Mouse (Mus musculus) layer of hippocampus, postnatal 36 days (tissue): ENCODE data around the gene Slc12a3. TPM values are rescaled to one million over a fixed set of nuclear protein-coding genes. Genes with fewer than 3 reads are reported as not detected.

ENCODE experiments used
- DNase-seq, 2 experiments: peaks; one replicate each; pipeline ENCODE4 v3.0.0; 2022
- total RNA-seq, 2 experiments: library from RNA; stranded (reverse); gene quantifications; 2 replicates each; pipeline ENCODE4 v1.2.3; 2021

Gene Slc12a3
- under 1 TPM; 0.18 to 0.20 TPM for total RNA-seq

GRCm38 (mm10) chr8:94328932-94329728 lies at the start of gene Slc12a3:
TSS of gene Slc12a3 (plus strand) at chr8:94329201.
- DNase-seq: no peak

GRCm38 (mm10) chr8:94280001-94280613 lies 48.9 kb upstream of the Slc12a3 start:
- DNase-seq: no peak

GRCm38 (mm10) chr8:94282453-94282985 lies 46.5 kb upstream of the Slc12a3 start:
- no peak for DNase-seq

GRCm38 (mm10) chr8:94284204-94284603 lies 44.8 kb upstream of the Slc12a3 start:
- no peak for DNase-seq

GRCm38 (mm10) chr8:94290606-94291005 lies 38.4 kb upstream of the Slc12a3 start:
- no peak for DNase-seq

- DNase-seq: no peak
These were observed 36.9 kb upstream of the Slc12a3 start for GRCm38 (mm10) chr8:94292072-94292471.

- DNase-seq: no peak
These were observed 36.4 kb upstream of the Slc12a3 start for GRCm38 (mm10) chr8:94292626-94293025.

- no peak for DNase-seq
These were observed 33.3 kb upstream of the Slc12a3 start for GRCm38 (mm10) chr8:94295687-94296086.

GRCm38 (mm10) chr8:94296312-94296991 lies 32.5 kb upstream of the Slc12a3 start:
- DNase-seq: no peak

- no peak for DNase-seq
These were observed 31.9 kb upstream of the Slc12a3 start for GRCm38 (mm10) chr8:94297101-94297500.

GRCm38 (mm10) chr8:94300809-94301208 lies 28.2 kb upstream of the Slc12a3 start:
- no peak for DNase-seq

- DNase-seq: no peak
These were observed 24.6 kb upstream of the Slc12a3 start for GRCm38 (mm10) chr8:94304412-94304811.

GRCm38 (mm10) chr8:94306989-94307513 lies 21.9 kb upstream of the Slc12a3 start:
- no peak for DNase-seq

GRCm38 (mm10) chr8:94307652-94308051 lies 21.3 kb upstream of the Slc12a3 start:
- DNase-seq: no peak

GRCm38 (mm10) chr8:94314069-94314468 lies 14.9 kb upstream of the Slc12a3 start:
- DNase-seq: no peak

- no peak for DNase-seq
These were observed 11.8 kb upstream of the Slc12a3 start for GRCm38 (mm10) chr8:94317249-94317648.

- no peak for DNase-seq
These were observed 11.3 kb upstream of the Slc12a3 start for GRCm38 (mm10) chr8:94317691-94318090.

GRCm38 (mm10) chr8:94320036-94320435 lies 9.0 kb upstream of the Slc12a3 start:
- DNase-seq: no peak

- no peak for DNase-seq
These were observed 6.9 kb upstream of the Slc12a3 start for GRCm38 (mm10) chr8:94322083-94322482.

GRCm38 (mm10) chr8:94323041-94323440 lies 6.0 kb upstream of the Slc12a3 start:
- no peak for DNase-seq

- DNase-seq: no peak
These were observed 4.9 kb upstream of the Slc12a3 start for GRCm38 (mm10) chr8:94324071-94324470.

- DNase-seq: no peak
These were observed 3.0 kb upstream of the Slc12a3 start for GRCm38 (mm10) chr8:94326016-94326415.

GRCm38 (mm10) chr8:94330733-94331132 lies 1.7 kb downstream of the Slc12a3 start:
- DNase-seq: peak in 1 of 2 experiments; percentile 38
